Mouse (Mus musculus): ENCODE results near the gene Sh2d7.

GRCm38 (mm10) chr9:54538244-54538643 is 540 bp upstream of the Sh2d7 start:
- TF ChIP-seq ZKSCAN1 (IDR thresholded peaks at IDR 0.05; ENCODE audit: low read depth, low read length): no peak
- TF ChIP-seq CTCF (IDR thresholded peaks at IDR 0.05 in 2 of 3, conservative IDR thresholded peaks at IDR 0.05 in 1 of 3; ENCODE audit: control insufficient read depth in 1 of 3, insufficient read depth in 1 of 3, low read depth in 2 of 3, low read length in 3 of 3, poor library complexity in 1 of 3, severe bottlenecking in 1 of 3): no peak
- no peak for TF ChIP-seq MAX (IDR thresholded peaks at IDR 0.05; ENCODE audit: low read length)
- TF ChIP-seq ZC3H11A (IDR thresholded peaks at IDR 0.05; ENCODE audit: low read depth, low read length): no peak
- no peak for TF ChIP-seq BHLHE40 (IDR thresholded peaks at IDR 0.05; ENCODE audit: borderline replicate concordance, low read depth, low read length)
- no peak for TF ChIP-seq TCF12 (IDR thresholded peaks at IDR 0.05; ENCODE audit: low read depth, low read length)
- no peak for TF ChIP-seq EP300 (IDR thresholded peaks at IDR 0.05; ENCODE audit: low read depth in 1 of 2, low read length in 2 of 2)
- no peak for TF ChIP-seq NRF1 (IDR thresholded peaks at IDR 0.05; ENCODE audit: insufficient read depth, low read depth, low read length, poor library complexity, severe bottlenecking)
- no peak for TF ChIP-seq POLR2A (IDR thresholded peaks at IDR 0.05; ENCODE audit: control insufficient read depth in 1 of 2, insufficient read depth in 1 of 2, low read depth in 1 of 2, low read length in 2 of 2, poor library complexity in 1 of 2)

Measured in MEL (cell line).